Mouse (Mus musculus) spleen, adult 12 weeks (tissue): ENCODE data around the gene Olfr322.
"Not testable (repeated sequence)": the region's sequence is repeated elsewhere in the genome, so short reads cannot be mapped to it uniquely, and the experiment has no call there.

Experiments used
- DNase-seq: peaks from one replicate; pipeline ENCODE4 v3.0.0; 2022; ENCODE audit warnings: low spot score

The Olfr322 gene

DNA sequence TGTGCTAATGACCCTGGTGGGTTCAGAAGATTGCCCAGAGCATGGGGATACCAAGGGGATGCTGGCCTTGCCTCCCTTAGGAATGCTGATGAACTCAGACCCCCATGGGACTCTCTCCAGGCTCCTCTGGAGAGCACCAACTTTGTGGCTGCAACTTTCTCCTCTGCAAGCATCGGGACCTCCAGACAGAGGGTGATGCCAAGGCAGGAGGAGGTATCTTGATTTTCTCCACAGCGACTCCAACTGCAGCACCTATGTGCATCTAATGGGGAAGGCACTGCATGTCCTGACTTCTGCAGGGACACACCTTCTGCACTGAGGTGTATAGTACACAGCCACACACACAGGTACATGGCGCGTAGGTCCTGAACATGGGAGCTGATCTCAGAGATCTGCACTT, at the start of gene Olfr322:
Gene Olfr322, plus strand, starts transcription at position 187 of the 400 bp plus-strand sequence.
- DNase-seq: no peak

DNA sequence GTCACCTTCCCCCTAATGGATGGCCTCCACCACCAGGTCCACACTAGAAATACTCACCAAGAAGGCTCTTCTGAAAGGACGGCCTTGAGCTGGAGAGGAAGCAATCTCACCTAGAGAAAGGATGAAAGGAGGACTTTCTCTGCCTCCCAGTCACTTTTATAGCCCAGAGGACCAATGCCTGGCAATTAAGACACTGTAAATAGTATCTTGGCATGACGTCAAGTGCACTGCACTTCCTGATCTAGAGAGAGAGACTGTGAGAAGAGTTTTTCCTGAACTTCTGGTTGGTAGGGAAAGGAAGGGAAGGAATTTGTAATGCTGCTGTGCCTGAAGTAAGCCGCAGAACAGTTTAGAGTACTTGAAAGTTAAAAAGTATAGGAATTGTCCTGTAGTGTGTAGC, 45.2 kb upstream of the Olfr322 start:
- DNase-seq: no peak

DNA sequence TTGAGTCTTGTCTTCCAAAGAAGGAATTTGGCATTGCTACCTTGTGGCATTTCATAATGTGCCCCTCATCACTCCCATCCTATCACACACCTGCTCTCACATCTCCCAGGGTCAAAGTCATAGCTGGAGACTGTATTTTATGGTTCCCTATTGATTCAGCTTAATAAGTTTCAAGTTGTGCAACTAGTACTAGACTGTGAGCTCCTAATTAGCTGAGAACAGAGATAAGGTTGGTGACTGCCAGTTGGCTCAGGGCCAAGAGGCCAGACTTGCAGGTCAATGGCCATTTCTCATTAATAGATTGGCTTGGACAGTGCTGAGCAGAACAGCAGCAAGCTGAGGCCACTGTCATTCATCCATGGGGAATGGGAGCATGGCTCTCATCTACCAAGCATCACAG, 44.1 kb upstream of the Olfr322 start:
- DNase-seq: no peak

DNA sequence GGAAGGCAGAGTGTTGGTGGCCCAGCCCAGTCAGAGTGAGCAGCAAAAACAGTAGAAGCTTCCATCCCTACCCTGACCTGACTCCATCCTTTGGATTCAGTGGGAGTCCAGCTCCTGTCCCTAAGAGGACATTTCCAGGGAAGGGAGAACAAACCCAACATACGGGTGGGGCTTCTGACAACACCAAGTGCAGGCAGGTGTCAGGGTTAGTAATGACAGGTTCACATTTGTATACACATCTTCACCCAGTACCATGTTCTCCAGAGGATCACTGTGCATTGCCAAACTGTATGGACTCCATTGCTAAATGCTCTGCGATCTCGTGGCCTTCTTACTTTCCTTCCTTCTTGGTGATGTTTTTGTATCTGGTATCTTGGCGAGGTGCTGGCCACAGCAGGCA, 42.6 kb upstream of the Olfr322 start, which contains the start of gene 2210407C18Rik:
Gene 2210407C18Rik, minus strand, starts transcription at position 101 of the 400 bp plus-strand sequence.
- DNase-seq: no peak

DNA sequence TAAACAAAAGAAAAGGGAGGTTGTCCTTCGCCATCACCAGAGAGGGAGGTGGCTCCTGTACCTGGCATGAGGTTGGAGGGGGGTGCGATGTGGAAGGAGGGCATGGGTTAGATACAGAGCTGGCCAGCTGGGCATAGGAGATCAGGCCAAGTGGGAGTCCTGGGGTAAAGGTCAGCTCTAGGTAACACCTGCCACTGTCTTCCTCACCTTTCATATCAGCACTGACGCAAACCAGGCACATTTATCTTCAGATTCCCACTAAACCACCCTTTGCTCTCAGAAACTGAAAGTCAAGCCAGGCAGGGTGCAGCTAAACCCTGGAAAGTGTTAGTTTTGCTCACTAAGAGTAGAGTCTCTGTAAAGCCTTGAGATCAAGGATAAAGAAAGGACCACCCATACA, 40.2 kb upstream of the Olfr322 start:
- DNase-seq: no peak

DNA sequence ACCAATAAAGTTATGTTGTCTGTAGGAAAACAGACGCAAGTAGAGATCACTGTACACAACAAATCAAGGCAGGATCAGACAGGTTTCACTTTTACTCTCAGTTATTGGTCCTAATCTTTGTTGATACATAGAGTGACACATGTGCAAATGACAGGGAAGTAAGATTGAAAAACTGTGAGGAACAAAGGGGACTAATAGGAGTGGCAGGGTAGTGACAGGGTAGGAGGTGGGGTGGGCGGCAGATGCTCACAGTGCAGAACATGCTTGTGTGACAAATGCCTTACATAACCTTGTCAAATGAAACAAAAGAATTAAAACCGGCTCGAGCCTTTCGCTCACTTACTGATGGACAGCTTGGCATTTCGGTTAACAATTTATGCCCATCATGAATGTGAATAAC, 39.8 kb upstream of the Olfr322 start:
- no peak for DNase-seq

DNA sequence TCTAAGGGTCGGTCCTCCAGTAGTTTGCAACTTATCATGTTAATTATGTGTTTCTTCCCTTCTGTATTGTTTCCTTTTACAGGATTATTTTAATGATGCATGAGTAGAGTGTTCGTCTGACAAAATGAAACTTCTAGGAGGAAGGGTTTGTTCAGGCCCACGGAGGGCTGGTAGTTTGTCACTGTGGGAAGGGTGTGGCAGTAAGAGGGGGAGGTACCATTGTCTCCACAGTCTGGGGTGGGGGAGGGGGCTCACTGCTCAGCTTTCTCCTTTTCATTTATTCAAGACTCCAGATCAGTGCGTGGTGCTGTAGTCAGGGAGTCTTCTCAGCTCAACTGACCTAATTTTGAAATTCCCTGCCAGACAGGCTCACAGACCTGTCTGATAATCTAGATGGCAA, 32.4 kb upstream of the Olfr322 start:
- DNase-seq: no peak

DNA sequence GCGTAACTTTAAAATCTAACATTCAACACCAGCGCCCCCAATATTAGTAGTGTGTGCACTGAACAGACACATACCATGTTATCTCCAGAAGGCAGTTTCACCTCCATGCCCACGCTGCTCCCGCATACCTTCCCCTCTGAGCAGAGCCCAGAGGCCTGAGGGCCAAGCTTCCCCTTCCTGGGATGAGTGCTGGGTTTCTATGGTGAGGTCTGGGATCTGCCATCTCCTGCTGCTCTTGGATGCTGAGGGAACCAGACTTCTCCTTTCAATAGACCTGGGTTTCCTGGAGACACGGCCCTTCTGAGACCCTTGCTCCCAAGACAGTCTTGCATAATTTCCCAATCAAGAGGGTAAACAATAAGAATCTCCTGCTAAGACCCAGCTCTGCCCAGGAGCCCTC, 28.2 kb upstream of the Olfr322 start, which contains the start of gene Olfr323:
Gene Olfr323, minus strand, starts transcription at position 101 of the 400 bp plus-strand sequence.
- no peak for DNase-seq

DNA sequence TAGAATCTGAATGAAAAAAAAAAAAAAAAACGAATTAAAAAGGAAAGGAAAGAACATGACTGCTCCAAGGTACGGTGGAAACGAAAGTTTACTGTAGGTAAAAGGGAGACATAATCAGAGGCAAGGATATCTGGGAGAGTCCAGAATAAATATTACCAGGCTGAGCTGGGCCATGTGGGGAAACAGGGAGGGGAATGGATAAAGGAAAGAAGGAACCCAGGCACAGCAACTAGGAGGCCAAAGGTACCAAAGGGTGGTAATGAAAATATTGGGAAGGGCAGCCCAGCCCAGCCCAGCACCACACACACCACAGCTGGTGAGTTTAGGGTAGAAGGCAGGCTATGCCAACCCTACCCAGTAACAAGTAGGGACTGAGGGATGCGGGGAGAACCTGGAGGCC, 23.7 kb upstream of the Olfr322 start:
- DNase-seq: no peak

DNA sequence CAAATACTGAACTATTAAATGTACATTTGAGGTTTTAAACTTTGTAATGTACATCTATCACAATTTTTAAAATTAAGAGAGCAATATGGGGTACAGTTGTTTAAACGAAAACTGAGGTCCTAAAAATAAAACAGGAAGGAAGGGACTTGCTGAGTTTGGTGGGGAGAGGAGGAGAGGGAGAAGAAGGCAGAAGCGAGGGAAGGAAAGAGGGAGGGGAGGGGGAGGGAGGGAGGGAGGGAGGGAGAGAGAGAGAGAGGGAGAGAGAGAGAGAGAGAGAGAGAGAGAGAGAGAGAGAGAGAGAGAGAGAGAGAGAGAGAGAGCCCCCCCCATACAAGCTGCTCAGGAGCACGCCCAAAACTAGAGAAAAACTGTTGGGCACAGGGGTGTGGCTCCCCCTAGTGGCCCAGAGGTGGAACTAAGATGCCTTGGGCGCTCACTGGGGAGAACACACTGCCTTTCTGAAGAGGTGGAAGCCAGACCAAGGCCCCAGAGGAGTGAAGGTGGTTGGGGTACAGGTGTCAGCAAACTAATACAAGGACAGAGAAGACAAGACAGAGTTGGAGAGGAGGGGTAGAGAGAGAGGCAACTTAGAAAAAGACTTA, 22.1 kb upstream of the Olfr322 start:
- peak; percentile 45 for DNase-seq

DNA sequence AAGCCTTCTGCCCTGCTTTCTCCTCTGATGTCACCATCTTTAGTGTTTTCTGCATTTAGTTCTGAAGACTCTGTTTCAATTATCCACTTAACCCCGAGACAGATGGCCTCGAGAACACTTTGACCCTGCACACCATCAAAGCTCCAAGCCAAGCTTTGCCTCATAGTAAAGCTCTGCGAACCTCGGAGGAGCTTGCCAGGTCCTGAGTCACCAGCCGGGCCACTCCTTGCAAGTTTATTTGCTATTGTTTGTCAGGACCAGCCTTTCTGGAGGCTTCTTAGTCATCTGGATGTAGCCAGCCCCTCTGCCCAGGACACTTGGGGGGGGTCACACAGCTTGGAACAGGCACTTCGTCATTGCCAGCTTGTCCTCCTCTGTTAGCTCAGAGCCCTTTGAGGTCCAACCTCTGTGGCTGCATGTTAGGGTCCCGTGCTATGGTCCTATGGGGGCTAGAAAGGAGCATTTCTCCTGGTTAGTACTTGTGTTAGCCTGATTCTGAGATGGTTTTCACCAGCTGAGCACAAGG, 20.3 kb upstream of the Olfr322 start:
- DNase-seq: no peak

DNA sequence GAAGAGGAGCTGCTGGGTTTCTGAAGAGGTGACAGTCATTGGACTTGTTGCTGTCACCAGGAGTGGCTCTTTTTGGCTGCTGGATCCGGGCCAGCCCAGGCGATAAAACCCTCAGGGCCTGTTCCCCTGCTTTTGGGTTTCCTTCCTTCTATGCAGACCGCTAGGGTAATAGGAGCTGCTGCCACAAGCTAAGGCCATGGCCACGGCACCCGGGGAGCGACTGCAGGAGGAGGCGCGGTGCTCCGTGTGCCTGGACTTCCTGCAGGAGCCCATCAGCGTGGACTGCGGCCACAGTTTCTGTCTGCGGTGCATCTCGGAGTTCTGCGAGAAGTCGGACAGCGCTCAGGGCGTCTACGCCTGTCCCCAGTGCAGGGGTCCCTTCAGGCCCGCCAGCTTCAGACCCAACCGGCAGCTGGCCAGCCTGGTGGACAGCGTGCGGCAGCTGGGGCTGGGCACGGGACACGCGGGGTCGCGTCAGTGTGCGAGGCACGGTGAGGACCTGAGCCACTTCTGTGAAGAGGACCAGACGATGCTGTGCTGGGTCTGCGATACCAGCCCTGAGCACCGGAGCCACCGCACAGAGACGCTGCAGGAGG, 18.2 kb upstream of the Olfr322 start, which contains the start of gene Trim58:
Gene Trim58, plus strand, starts transcription at position 194 of the 596 bp plus-strand sequence.
- DNase-seq: peak; percentile 72

DNA sequence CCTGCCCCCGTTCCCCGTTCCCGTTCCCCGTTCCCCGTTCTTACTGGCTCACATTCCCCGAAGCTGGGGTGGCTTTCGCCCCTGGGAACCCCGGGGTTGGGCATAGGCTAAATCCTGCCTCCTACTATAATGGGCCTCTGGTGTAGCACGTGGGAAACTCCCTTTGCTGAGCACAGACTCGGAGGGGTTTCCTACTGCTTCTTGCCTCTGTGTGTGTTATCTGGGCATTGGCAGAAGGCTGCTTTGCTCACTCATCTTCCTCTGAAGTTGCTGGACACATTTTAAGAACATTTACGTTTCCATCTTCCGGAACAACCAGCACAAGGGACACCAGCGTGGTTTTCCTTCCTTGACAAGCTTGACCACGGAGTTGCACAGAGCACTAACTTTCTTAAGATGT, 17.5 kb upstream of the Olfr322 start:
- peak; percentile 45 for DNase-seq

DNA sequence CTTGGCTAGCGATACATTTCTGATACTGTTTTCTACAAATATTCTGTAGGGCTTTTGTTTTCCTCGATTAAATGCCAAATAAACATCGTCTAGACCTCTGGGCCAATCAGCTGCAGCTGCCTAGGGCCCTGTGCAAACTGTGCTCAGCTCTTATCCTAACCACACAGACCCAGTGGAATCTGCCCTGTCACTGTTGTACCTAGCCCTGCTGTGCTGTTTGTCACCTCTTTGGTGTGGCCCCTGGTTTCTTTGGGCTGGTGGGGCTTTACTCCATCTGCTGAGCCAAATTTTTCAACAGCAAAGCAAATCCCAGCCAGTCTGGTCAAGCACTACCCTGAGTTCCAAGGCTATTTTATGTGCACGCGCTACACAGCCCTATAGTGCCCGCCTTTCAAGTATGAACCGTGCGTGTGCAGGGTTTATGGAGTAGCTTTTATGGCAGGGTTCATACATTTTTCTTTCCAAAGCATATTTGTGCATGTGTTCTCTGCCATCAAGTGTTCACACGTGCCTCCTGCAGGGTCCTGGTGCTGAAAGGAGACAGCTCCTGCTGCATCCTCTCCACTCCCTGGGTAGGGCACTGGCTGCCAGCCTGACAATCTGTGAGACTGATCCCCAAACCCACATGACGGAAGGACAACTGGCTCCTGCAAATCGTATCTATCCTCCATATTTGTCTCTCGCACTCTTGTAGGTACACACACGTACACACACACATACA, 16.8 kb upstream of the Olfr322 start:
- DNase-seq: peak; percentile 77

DNA sequence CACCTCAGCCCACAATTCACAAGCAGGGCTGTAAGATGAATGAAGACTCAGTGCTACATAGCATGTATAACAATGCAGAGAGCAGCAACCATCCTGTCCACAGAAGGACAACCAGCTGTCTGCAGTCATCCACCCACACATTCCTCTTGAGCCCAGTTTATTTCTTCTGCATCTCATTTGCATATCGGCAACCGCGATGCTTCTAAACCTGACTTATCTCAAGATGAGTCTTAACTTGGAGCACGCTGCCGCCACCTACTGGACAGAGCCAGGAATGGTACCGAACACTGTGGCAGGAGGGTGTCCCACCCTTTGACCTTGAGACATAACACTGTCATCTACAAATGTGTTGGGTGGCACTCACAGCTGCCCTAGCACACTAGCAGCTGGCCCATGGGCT, 15.2 kb upstream of the Olfr322 start:
- peak; percentile 74 for DNase-seq

DNA sequence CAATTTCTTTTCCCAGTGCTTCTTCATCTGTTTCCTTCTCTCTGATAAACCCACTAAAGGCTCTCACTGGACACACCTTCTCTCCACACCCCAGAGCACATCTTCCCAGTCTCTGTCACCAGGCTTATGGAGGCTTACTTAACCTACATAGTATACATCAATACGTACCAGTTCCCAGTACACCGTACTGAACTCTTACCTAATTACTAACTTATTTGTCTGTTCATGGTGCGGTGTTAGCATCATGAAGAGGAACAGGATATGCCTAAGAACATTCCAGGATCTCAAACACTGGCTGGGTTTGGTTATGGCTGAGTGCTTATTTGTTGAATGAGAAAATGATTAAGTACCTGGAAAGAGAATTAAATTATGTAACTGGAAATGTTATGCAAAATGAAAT, 3.4 kb upstream of the Olfr322 start:
- DNase-seq: no peak

DNA sequence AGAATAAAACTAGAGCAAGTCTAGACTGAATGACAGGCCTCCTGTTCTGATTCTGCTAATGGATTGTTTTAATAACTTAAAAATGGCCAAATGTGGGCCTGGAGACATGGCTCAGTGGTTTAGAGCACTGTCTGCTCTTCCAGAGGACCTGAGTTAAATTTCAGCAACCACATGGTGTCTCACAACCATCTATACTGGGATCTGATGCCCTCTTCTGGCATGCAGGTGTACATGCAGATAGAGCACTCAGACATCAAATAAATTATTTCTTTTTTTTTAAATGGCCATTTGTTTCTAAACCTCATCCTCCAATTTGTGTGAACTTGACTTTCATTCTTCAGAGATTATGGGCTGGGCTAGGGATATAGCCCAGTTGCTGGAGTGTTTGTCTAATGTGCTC, 10.7 kb downstream of the Olfr322 start:
- DNase-seq: no peak

DNA sequence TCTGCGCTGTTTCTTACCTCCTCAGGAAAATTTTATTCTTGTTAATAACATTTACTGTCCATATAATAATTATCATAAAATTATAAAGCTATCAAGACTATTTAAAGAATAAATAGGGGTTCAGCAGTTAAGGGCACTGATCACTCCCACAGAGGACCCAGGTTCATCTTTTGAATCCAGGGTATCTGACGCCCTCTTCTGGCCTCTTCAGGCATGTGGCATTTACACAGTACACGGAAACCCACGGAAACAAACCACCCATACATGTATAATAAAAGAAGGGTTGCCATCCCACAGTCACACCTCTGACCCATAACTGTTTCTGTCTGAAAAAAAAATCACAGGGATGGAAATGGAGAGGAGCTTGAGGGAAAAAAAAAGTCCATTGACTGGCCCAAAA, 13.2 kb downstream of the Olfr322 start:
- DNase-seq: no peak

DNA sequence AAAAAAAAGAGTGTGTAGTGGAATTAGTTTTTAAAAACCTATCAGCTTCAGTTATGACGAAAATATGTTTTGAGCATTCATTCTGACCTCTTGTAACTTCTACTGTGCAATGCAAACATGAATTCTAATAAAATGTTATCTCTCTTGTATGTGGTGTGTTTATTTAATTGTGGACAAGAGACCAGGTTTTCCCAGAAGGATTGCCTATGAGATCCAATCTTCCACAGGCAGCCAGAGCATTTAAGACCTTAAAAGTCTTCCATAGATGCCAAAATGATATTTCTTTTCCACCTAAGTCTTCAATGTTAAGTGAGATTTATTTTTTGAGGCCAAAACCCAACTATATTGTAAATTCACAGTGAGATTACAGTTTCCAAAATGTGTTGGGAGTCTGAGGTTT, 22.2 kb downstream of the Olfr322 start, which contains the start of gene Olfr320:
Gene Olfr320, plus strand, starts transcription at position 301 of the 400 bp plus-strand sequence.
- no peak for DNase-seq

DNA sequence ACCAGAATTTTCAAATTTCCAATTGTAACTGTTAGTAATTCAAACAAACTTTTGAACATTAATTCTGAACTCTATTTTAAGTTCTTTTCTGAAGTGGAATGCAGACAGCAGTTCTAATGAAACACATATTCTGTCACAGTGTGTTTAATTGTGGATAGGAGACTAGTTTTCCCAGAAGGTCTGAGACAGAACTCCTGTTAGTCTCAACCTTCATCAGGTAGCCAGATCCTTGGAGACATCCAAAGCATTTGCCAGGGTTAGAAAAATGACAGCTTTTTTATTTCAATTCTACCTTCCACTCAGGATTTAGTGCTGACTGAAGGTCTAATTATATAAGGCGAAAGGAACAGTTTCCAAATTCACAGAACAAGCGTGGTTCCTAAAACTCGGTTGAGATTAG, 40.3 kb downstream of the Olfr322 start, which contains the start of gene Olfr319:
Gene Olfr319, plus strand, starts transcription at position 301 of the 400 bp plus-strand sequence.
- no peak for DNase-seq

DNA sequence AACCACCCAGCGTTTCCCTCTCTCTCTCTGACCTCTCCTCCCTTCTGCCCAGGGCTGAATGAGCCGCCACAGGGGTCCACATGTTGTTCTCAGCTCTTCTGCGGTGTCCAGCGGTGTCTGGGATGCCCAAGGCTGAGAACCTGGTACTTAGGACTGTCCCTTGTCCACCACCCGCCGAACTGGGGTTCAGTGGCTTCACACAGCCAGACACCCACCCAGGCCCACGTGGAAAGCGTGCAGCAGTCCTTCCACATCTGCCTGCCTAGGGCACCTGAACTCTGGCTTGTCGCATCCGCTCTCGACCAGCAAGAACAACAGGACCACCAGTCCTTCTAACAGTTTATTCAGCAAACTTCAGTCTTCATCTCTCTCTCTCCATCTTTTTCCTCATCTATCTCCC, 50.5 kb downstream of the Olfr322 start:
- DNase-seq: no peak

DNA sequence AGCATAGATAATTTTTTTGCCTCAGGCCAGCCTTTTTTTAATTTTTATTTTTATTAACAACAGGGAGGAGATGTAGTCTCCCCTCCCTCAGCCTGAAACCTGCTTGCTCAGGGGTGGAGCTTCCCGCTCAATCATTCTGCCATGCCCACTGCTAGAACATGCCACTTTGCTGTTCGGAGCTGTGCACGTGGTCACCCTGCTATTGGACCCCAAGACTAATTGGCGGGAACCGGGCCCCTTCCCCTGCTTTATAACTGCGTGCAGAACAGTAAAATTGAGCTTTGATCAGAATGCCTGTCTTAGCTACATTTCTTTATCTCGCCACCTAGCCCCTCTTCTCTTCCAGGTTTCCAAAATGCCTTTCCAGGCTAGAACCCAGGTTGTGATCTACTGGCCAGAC, 59.1 kb downstream of the Olfr322 start:
- not testable (repeated sequence) for DNase-seq
